Mouse (Mus musculus): ENCODE results near the gene Xlr. TPM values are rescaled to one million over a fixed set of nuclear protein-coding genes. Genes with fewer than 3 reads are reported as not detected.

Xlr gene
- 3.5 and 12.7 TPM in 2 replicates for polyA plus RNA-seq (2015; fragmentation: Nextera tagmentation; extraction: Ambion mirVana)

GRCm38 (mm10) chrX:53797519-53797918 lies at the start of gene Xlr:
TSS of gene Xlr (minus strand) at chrX:53797706.

GRCm38 (mm10) chrX:53776276-53776675 lies 21.2 kb downstream of the Xlr start, which contains the start of gene Zfp36l3:
TSS of gene Zfp36l3 (minus strand) at chrX:53776394.

GRCm38 (mm10) chrX:53757736-53758135 lies 39.8 kb downstream of the Xlr start, which contains the start of gene 1700013H16Rik:
TSS of gene 1700013H16Rik (minus strand) at chrX:53757831.

Other genes with a start within 250 kb of the Xlr start
- 71.9 and 85.6 TPM in 2 replicates for gene Rtl8c, start 189.7 kb downstream of the Xlr start, polyA plus RNA-seq (2015; fragmentation: Nextera tagmentation; extraction: Ambion mirVana)
- gene Gm14597, start 188.7 kb downstream of the Xlr start, polyA plus RNA-seq (2015; fragmentation: Nextera tagmentation; extraction: Ambion mirVana), result 0.26 TPM in 1 of 2 replicates, not detected in the other
- gene Rtl8a, start 154.0 kb downstream of the Xlr start, polyA plus RNA-seq (2015; fragmentation: Nextera tagmentation; extraction: Ambion mirVana), result 94.8 and 97.5 TPM in 2 replicates
- 63.4 and 69.2 TPM in 2 replicates for gene Rtl8b, start 127.3 kb downstream of the Xlr start, polyA plus RNA-seq (2015; fragmentation: Nextera tagmentation; extraction: Ambion mirVana)
- 0.47 and 0.48 TPM in 2 replicates for gene 4930502E18Rik, start 72.9 kb downstream of the Xlr start, polyA plus RNA-seq (2015; fragmentation: Nextera tagmentation; extraction: Ambion mirVana)
- gene 1700013H16Rik, start 39.9 kb downstream of the Xlr start, polyA plus RNA-seq (2015; fragmentation: Nextera tagmentation; extraction: Ambion mirVana), result not detected in 2 replicates
- gene Zfp36l3, start 21.3 kb downstream of the Xlr start, polyA plus RNA-seq (2015; fragmentation: Nextera tagmentation; extraction: Ambion mirVana), result not detected in 2 replicates

Data from adrenal gland, postnatal 0 days (tissue).